Mouse (Mus musculus) heart, adult 8-10 months (tissue): Measurements from ENCODE around the gene Spsb4. TPM values are rescaled to one million over a fixed set of nuclear protein-coding genes. Genes with fewer than 3 reads are reported as not detected.

Experiments
- DNase-seq: peaks from one replicate; pipeline ENCODE4 v3.0.0; 2022; ENCODE audit warnings: low spot score
- total RNA-seq, 4 experiments: library from RNA; stranded (reverse); gene quantifications; 2 replicates each; pipeline ENCODE4 v1.2.4; 2022

Spsb4 gene
- total RNA-seq, 4 experiments from 2014 or later, result 3.3 to 4.9 (median 4.3) TPM

- DNase-seq, result no peak
Observed at GRCm38 (mm10) chr9:97017121-97017810, 1.4 kb downstream of the Spsb4 start.

- no peak for DNase-seq
Observed at GRCm38 (mm10) chr9:97015751-97016150, 2.9 kb downstream of the Spsb4 start.

GRCm38 (mm10) chr9:97013698-97014097 is 4.9 kb downstream of the Spsb4 start:
- DNase-seq, result no peak

- DNase-seq, result no peak
Observed at GRCm38 (mm10) chr9:97013153-97013552, 5.5 kb downstream of the Spsb4 start.

- DNase-seq, result no peak
Observed at GRCm38 (mm10) chr9:97011454-97012195, 7.0 kb downstream of the Spsb4 start.

GRCm38 (mm10) chr9:97010447-97010846 is 8.2 kb downstream of the Spsb4 start:
- DNase-seq, result no peak

GRCm38 (mm10) chr9:97004726-97005125 is 13.9 kb downstream of the Spsb4 start:
- no peak for DNase-seq

- DNase-seq, result no peak
Observed at GRCm38 (mm10) chr9:97003173-97003572, 15.5 kb downstream of the Spsb4 start.

- DNase-seq, result no peak
Observed at GRCm38 (mm10) chr9:97002654-97003053, 16.0 kb downstream of the Spsb4 start.

GRCm38 (mm10) chr9:97002025-97002424 is 16.6 kb downstream of the Spsb4 start:
- DNase-seq, result no peak

GRCm38 (mm10) chr9:97001458-97001857 is 17.2 kb downstream of the Spsb4 start:
- no peak for DNase-seq

- DNase-seq, result no peak
Observed at GRCm38 (mm10) chr9:96995717-96996116, 22.9 kb downstream of the Spsb4 start.

GRCm38 (mm10) chr9:96994733-96995132 is 23.9 kb downstream of the Spsb4 start:
- DNase-seq, result no peak

- DNase-seq, result no peak
Observed at GRCm38 (mm10) chr9:96991118-96991517, 27.5 kb downstream of the Spsb4 start.

GRCm38 (mm10) chr9:96989389-96989990 is 29.2 kb downstream of the Spsb4 start:
- peak; percentile 39 for DNase-seq

GRCm38 (mm10) chr9:96986797-96987473 is 31.7 kb downstream of the Spsb4 start:
- no peak for DNase-seq

- no peak for DNase-seq
Observed at GRCm38 (mm10) chr9:96984034-96984433, 34.6 kb downstream of the Spsb4 start.

GRCm38 (mm10) chr9:96982940-96983339 is 35.7 kb downstream of the Spsb4 start:
- no peak for DNase-seq

GRCm38 (mm10) chr9:96982351-96982750 is 36.3 kb downstream of the Spsb4 start:
- DNase-seq, result no peak

GRCm38 (mm10) chr9:96981836-96982235 is 36.8 kb downstream of the Spsb4 start:
- no peak for DNase-seq

GRCm38 (mm10) chr9:96981121-96981520 is 37.5 kb downstream of the Spsb4 start:
- DNase-seq, result no peak
